Mouse (Mus musculus): Measurements from ENCODE around the gene Fuca1. TPM values are rescaled to one million over a fixed set of nuclear protein-coding genes. Genes with fewer than 3 reads are reported as not detected.
A peak's percentile ranks its signal among the peaks of the same experiment; 100 is the strongest.

Fuca1 gene
- polyA plus RNA-seq, 1 experiment = 19.9 TPM

- Histone ChIP-seq H3K36me3 (replicated peaks; ENCODE audit: low read length) (no peaks in the 10 kb centered on the region), H3K4me1 (peaks cover 58% of the 10 kb centered on the region), H3K9me3 (no peaks in the 10 kb centered on the region), H3K4me3 (replicated peaks) (peak overlapping the region; percentile 64), H3K27me3 (replicated peaks) (no peaks in the 10 kb centered on the region)
- TF ChIP-seq FLI1 (IDR thresholded peaks at IDR 0.05; ENCODE audit: low read length) (no peak), GATA1 (IDR thresholded peaks at IDR 0.05; ENCODE audit: borderline replicate concordance, low read length) (no peak)
Observed at GRCm38 (mm10) chr4:135888448-135889057, 32.0 kb upstream of the Fuca1 start.

- H3K4me3 ChIP-seq (replicated peaks) = no peak overlapping the region
- peaks cover 4% of the 10 kb centered on the region for H3K36me3 ChIP-seq (replicated peaks; ENCODE audit: low read length)
- H3K9me3 ChIP-seq = peaks cover 3% of the 10 kb centered on the region
- no peaks in the 10 kb centered on the region for H3K27me3 ChIP-seq (replicated peaks)
- peaks cover 54% of the 10 kb centered on the region for H3K4me1 ChIP-seq
- TF ChIP-seq GATA1 (IDR thresholded peaks at IDR 0.05; ENCODE audit: borderline replicate concordance, low read length) (no peak), FLI1 (IDR thresholded peaks at IDR 0.05; ENCODE audit: low read length) (no peak)
Observed at GRCm38 (mm10) chr4:135889146-135889883, 31.2 kb upstream of the Fuca1 start.

- Histone ChIP-seq H3K9me3 (peaks cover 5% of the 10 kb centered on the region), H3K4me3 (replicated peaks) (peak overlapping the region; percentile 33), H3K27me3 (replicated peaks) (no peaks in the 10 kb centered on the region), H3K4me1 (peaks cover 56% of the 10 kb centered on the region), H3K36me3 (replicated peaks; ENCODE audit: low read length) (peaks cover 4% of the 10 kb centered on the region)
- no peak for TF ChIP-seq FLI1 (IDR thresholded peaks at IDR 0.05; ENCODE audit: low read length)
- TF ChIP-seq GATA1 (IDR thresholded peaks at IDR 0.05; ENCODE audit: borderline replicate concordance, low read length) = no peak
Observed at GRCm38 (mm10) chr4:135889884-135890283, 30.7 kb upstream of the Fuca1 start.

- H3K36me3 ChIP-seq (replicated peaks; ENCODE audit: low read length) = peaks cover 4% of the 10 kb centered on the region
- H3K9me3 ChIP-seq = peaks cover 5% of the 10 kb centered on the region
- peaks cover 57% of the 10 kb centered on the region for H3K4me1 ChIP-seq
- TF ChIP-seq FLI1 (IDR thresholded peaks at IDR 0.05; ENCODE audit: low read length) (no peak), GATA1 (IDR thresholded peaks at IDR 0.05; ENCODE audit: borderline replicate concordance, low read length) (no peak)
- no peaks in the 10 kb centered on the region for H3K27me3 ChIP-seq (replicated peaks)
- H3K4me3 ChIP-seq (replicated peaks) = no peak overlapping the region
Observed at GRCm38 (mm10) chr4:135891539-135891938, 29.0 kb upstream of the Fuca1 start.

GRCm38 (mm10) chr4:135892884-135893283 is 27.7 kb upstream of the Fuca1 start:
- Histone ChIP-seq H3K4me1 (peaks cover 69% of the 10 kb centered on the region), H3K27me3 (replicated peaks) (no peaks in the 10 kb centered on the region), H3K36me3 (replicated peaks; ENCODE audit: low read length) (peaks cover 4% of the 10 kb centered on the region), H3K9me3 (peaks cover 5% of the 10 kb centered on the region), H3K4me3 (replicated peaks) (no peak overlapping the region)
- TF ChIP-seq GATA1 (IDR thresholded peaks at IDR 0.05; ENCODE audit: borderline replicate concordance, low read length) = no peak
- no peak for TF ChIP-seq FLI1 (IDR thresholded peaks at IDR 0.05; ENCODE audit: low read length)

GRCm38 (mm10) chr4:135895071-135895571 is 25.4 kb upstream of the Fuca1 start, which contains the start of gene Cnr2:
Gene Cnr2, plus strand, starts transcription at chr4:135895394.
- no peaks in the 10 kb centered on the region for H3K27me3 ChIP-seq (replicated peaks)
- peak within 1 kb of the TSS; percentile 96 for H3K4me3 ChIP-seq (replicated peaks)
- peaks cover 14% of the 10 kb centered on the region for H3K36me3 ChIP-seq (replicated peaks; ENCODE audit: low read length)
- H3K9me3 ChIP-seq = peaks cover 5% of the 10 kb centered on the region
- H3K4me1 ChIP-seq = peaks cover 79% of the 10 kb centered on the region
- no peak for TF ChIP-seq FLI1 (IDR thresholded peaks at IDR 0.05; ENCODE audit: low read length)
- TF ChIP-seq GATA1 (IDR thresholded peaks at IDR 0.05; ENCODE audit: borderline replicate concordance, low read length) = no peak

- H3K4me3 ChIP-seq (replicated peaks) = peak overlapping the region; percentile 96
- H3K4me1 ChIP-seq = peaks cover 79% of the 10 kb centered on the region
- peaks cover 24% of the 10 kb centered on the region for H3K36me3 ChIP-seq (replicated peaks; ENCODE audit: low read length)
- no peaks in the 10 kb centered on the region for H3K27me3 ChIP-seq (replicated peaks)
- H3K9me3 ChIP-seq = peaks cover 5% of the 10 kb centered on the region
- TF ChIP-seq GATA1 (IDR thresholded peaks at IDR 0.05; ENCODE audit: borderline replicate concordance, low read length) (no peak), FLI1 (IDR thresholded peaks at IDR 0.05; ENCODE audit: low read length) (no peak)
Observed at GRCm38 (mm10) chr4:135896157-135896556, 24.4 kb upstream of the Fuca1 start.

- H3K4me3 ChIP-seq (replicated peaks) = peak overlapping the region; percentile 88
- H3K9me3 ChIP-seq = peaks cover 5% of the 10 kb centered on the region
- H3K36me3 ChIP-seq (replicated peaks; ENCODE audit: low read length) = peaks cover 43% of the 10 kb centered on the region
- no peak for TF ChIP-seq FLI1 (IDR thresholded peaks at IDR 0.05; ENCODE audit: low read length)
- TF ChIP-seq GATA1 (IDR thresholded peaks at IDR 0.05; ENCODE audit: borderline replicate concordance, low read length) = no peak; the same call in 2 of the 3 replicates
- H3K4me1 ChIP-seq = peaks cover 86% of the 10 kb centered on the region
- H3K27me3 ChIP-seq (replicated peaks) = no peaks in the 10 kb centered on the region
Observed at GRCm38 (mm10) chr4:135898380-135899049, 22.0 kb upstream of the Fuca1 start.

GRCm38 (mm10) chr4:135899050-135899448 is 21.5 kb upstream of the Fuca1 start:
- H3K4me1 ChIP-seq = peaks cover 90% of the 10 kb centered on the region
- peak overlapping the region; percentile 75 for H3K4me3 ChIP-seq (replicated peaks)
- peaks cover 48% of the 10 kb centered on the region for H3K36me3 ChIP-seq (replicated peaks; ENCODE audit: low read length)
- TF ChIP-seq FLI1 (IDR thresholded peaks at IDR 0.05; ENCODE audit: low read length) = no peak
- no peak for TF ChIP-seq GATA1 (IDR thresholded peaks at IDR 0.05; ENCODE audit: borderline replicate concordance, low read length)
- H3K27me3 ChIP-seq (replicated peaks) = no peaks in the 10 kb centered on the region
- peaks cover 4% of the 10 kb centered on the region for H3K9me3 ChIP-seq

Data from megakaryocyte, embryonic 14.5 days (primary cell).